Mouse (Mus musculus): ENCODE results near the gene Myh3.

GRCm38 (mm10) chr11:67075036-67075435 lies 3.1 kb upstream of the Myh3 start:
- TF ChIP-seq POLR2A (IDR thresholded peaks at IDR 0.05; ENCODE audit: insufficient read depth, low read length), result no peak
- TF ChIP-seq CTCF (IDR thresholded peaks at IDR 0.05; ENCODE audit: low read depth, low read length), result no peak
- TF ChIP-seq EP300 (IDR thresholded peaks at IDR 0.05; ENCODE audit: insufficient read depth, low read depth, low read length), result no peak
